Mouse (Mus musculus): ENCODE results near the gene Sp2.
A peak's percentile ranks its signal among the peaks of the same experiment; 100 is the strongest.

DNA sequence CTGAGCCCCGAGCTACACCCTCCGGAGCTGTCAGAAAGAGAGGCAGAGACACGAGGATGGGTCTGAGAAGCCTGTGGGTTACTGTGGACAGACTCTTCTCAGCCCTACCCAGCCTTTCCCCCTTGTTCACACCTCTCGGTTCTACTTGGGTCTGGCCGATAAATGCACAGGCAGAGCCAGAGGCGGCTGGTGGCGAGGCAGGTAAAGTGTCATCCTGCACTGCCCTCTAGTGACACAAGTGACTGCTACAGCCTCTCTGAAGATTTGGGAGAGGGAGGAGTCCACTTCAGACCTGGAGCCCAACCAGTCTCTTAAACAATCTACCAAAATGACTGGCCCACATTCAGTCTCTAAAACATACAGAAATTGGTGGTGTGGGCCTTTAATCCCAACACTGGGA lies 72.8 kb downstream of the Sp2 start:
- peak; percentile 44; the same call in 1 of the 2 replicates for TF ChIP-seq SIN3A (IDR thresholded peaks at IDR 0.05; ENCODE audit: low read length)
- no peak for TF ChIP-seq NRF1 (IDR thresholded peaks at IDR 0.05; ENCODE audit: low read depth, low read length)

Measured in CH12.LX (cell line).